Mouse (Mus musculus): Measurements from ENCODE around the gene Kcna4. TPM values are rescaled to one million over a fixed set of nuclear protein-coding genes. Genes with fewer than 3 reads are reported as not detected.

Kcna4 gene
- not detected for total RNA-seq (2023)

GRCm38 (mm10) chr2:107289990-107290696 lies at the start of gene Kcna4:
TSS of gene Kcna4 (plus strand) at chr2:107290639.

Other genes with a start within 250 kb of the Kcna4 start
- not detected for gene Fshb, start 231.0 kb upstream of the Kcna4 start, total RNA-seq (2023)

All from CD4-positive naive resting alpha-beta T cell, adult 76 days (primary cell).